Mouse (Mus musculus): ENCODE data around the gene Gsdma.

GRCm38 (mm10) chr11:98628706-98629105, 35.4 kb upstream of the Gsdma start:
- TF ChIP-seq GATA1 (IDR thresholded peaks at IDR 0.05; ENCODE audit: borderline replicate concordance, low read length) (no peak), FLI1 (IDR thresholded peaks at IDR 0.05; ENCODE audit: low read length) (no peak)

Data from megakaryocyte, embryonic 14.5 days (primary cell).